Mouse (Mus musculus): Measurements from ENCODE around the gene Gdi2. TPM values are rescaled to one million over a fixed set of nuclear protein-coding genes. Genes with fewer than 3 reads are reported as not detected.

Gdi2 gene
- total RNA-seq, 2 experiments from 2014 or later, result 130 to 167 TPM

DNA sequence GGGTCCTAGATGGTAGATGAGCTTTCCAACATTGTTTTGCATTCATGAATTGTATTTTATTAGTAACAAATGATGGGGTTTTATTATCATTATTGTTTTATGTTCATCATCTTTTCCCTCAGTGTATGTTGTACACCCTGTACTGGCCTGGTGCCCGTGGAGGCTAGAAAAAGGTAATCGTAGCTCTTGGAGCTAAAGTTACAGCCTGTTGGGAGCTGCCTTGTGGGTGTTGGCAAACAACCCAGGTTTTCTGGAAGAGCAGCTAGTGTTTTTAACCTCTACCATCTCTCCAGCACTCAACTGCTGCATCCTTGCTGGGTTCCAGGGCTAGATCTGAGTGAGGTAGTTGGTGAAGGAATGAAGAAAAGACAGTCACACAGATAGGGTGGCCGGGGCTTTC is 9.5 kb downstream of the Gdi2 start:
- peak; percentile 53 for DNase-seq

- DNase-seq, result no peak
These were observed 10.0 kb downstream of the Gdi2 start for GRCm38 (mm10) chr13:3547856-3548255.

DNA sequence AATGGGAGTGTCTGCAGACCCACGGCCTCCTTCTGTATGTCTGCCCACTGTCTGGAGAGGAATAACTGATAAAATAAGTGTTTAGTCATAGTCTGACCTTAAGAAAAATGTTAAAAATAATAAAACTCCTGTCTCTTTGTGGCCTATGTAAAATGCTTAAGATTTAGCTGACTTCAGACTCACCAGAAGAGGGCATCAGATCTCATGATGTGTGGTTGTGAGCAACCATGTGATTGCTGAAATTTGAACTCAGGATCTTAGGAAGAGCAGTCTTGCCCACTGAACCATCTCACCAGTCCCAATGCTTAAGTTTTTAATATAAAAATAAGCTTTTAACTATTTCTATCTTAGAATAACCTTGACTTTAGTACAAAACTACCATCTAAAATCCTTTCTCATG is 25.3 kb downstream of the Gdi2 start:
- DNase-seq, result no peak

GRCm38 (mm10) chr13:3563953-3564352 is 26.1 kb downstream of the Gdi2 start:
- DNase-seq, result no peak

DNA sequence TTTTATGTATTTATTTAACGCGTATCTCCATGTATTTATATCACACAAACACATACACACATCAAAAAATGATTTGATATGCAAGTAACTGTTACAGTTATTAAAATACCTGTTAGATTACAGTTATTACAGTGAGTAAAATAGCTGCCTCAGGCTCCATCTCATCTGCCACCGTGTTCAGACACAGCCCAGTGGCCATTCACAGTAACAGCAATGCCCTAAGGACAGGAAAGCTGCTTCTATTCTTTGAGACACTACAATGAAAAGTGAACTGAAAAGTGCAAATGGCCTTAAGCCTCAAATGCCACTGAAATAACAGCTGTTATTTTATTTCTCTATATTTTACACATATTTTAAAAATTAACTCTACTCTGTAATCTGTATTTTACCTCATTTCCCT is 52.9 kb downstream of the Gdi2 start:
- DNase-seq, result no peak

DNA sequence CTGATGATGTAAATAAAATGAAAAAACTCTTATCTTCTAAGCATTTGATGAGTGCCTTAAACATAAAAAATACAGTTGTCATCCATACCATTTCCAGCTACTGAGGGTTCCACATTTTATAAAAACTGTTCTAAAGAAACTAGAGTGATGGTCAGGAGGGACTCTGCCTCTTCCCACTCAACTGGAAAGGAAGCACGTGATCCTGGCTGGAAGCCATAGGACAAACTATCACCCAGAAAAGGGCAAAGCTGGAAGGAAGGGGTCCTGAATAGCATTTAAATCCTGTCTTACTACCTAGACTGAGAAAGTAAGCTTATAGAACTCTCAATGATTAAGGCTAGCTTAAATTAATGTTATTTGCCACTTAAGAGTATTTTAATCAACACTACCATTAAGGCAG is 56.4 kb downstream of the Gdi2 start:
- DNase-seq, result no peak

DNA sequence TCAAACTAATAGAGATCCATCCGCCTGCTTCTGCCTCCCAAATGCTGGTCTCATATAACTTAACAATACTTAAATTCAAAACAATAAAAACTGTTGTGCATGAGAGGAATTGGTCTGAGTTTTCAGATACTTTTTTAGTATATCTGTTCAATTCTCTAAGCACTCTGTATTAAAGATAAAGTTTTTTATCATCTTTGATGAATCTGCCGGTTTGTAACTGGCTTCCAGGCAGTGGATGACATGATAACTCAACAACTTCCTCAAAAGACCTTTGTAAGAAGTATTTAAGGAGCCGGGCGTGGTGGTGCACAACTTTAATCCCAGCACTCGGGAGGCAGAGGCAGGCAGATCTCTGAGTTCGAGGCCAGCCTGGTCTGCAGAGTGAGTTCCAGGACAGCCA is 58.4 kb downstream of the Gdi2 start:
- no peak for DNase-seq

- DNase-seq, result no peak
These were observed 71.9 kb downstream of the Gdi2 start for GRCm38 (mm10) chr13:3609780-3610117.

GRCm38 (mm10) chr13:3610118-3610794 is 72.4 kb downstream of the Gdi2 start:
- DNase-seq, result no peak

- DNase-seq, result peak; percentile 98
These were observed 73.1 kb downstream of the Gdi2 start, which contains the start of gene Fam208b for GRCm38 (mm10) chr13:3610795-3611438. Gene Fam208b (minus strand): TSS chr13:3611108.

Other genes with a start within 250 kb of the Gdi2 start
- gene Fam208b, start 73.0 kb downstream of the Gdi2 start, total RNA-seq (2021), result 1 to 10 TPM; 6.6 to 7.6 TPM
- 10 to 100 TPM in 1 of 2 experiments, 1 to 10 TPM in 1; 9.9 to 10.4 TPM for gene Asb13, start 96.0 kb downstream of the Gdi2 start, total RNA-seq (2021)